Mouse (Mus musculus) midbrain, embryonic 13.5 days (tissue): Measurements from ENCODE around the gene Hsp90b1. TPM values are rescaled to one million over a fixed set of nuclear protein-coding genes. Genes with fewer than 3 reads are reported as not detected.

Experiments
- microRNA-seq: library from miRNA; unstranded; fragments of <30 nt; microRNA quantifications from one replicate; pipeline ENCODE4, GENCODE M21; 2016
- polyA plus RNA-seq: library from polyadenylated mRNA; unstranded; fragments of >200 nt; fragmentation: Nextera tagmentation; extraction: Ambion mirVana; gene quantifications from 2 replicates; pipeline ENCODE4 v1.2.1, GENCODE M21; 2015

Gene Hsp90b1
- polyA plus RNA-seq, 1 experiment from 2014 or later, result 345 TPM

Small RNAs within 50 kb of the gene (microRNA-seq; reads per million reads assigned to microRNA genes)
- gene Gm25745, result 1.2 reads per million

Other genes with a start within 250 kb of the Hsp90b1 start
- 13.4 and 13.8 TPM in 2 replicates for gene Syn3, start 206.6 kb downstream of the Hsp90b1 start, polyA plus RNA-seq
- 2.4 and 3.5 TPM in 2 replicates for gene Ttc41, start 302 bp upstream of the Hsp90b1 start, polyA plus RNA-seq
- gene Gm49358, start 58.5 kb upstream of the Hsp90b1 start, polyA plus RNA-seq, result not detected in 2 replicates
- gene Nt5dc3, start 73.5 kb upstream of the Hsp90b1 start, polyA plus RNA-seq, result 5.9 and 6.5 TPM in 2 replicates